Mouse (Mus musculus): ENCODE results near the gene Ehbp1l1.
A peak's percentile ranks its signal among the peaks of the same experiment; 100 is the strongest.

Gene Ehbp1l1

DNA sequence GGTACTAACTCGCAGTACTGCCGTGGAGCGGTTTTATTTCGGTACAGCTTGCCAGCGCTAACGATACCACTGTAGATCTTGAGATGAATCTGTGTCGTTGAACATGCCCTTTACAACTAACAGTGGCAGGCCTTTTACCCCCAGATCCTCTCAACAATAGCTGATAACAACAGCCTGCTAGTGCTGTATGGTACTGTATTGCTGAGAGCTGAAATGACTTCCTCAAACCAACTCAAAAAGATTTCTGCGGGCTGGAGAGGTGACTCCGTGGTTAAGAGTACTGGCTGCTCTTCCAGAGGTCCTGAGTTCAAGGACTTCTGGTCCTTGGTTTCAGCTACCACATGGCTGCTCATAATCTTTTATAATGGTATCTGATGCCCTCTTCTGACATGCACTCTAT, 8.2 kb upstream of the Ehbp1l1 start:
- DNase-seq (ENCODE audit: low read depth, low spot score): no peak

DNA sequence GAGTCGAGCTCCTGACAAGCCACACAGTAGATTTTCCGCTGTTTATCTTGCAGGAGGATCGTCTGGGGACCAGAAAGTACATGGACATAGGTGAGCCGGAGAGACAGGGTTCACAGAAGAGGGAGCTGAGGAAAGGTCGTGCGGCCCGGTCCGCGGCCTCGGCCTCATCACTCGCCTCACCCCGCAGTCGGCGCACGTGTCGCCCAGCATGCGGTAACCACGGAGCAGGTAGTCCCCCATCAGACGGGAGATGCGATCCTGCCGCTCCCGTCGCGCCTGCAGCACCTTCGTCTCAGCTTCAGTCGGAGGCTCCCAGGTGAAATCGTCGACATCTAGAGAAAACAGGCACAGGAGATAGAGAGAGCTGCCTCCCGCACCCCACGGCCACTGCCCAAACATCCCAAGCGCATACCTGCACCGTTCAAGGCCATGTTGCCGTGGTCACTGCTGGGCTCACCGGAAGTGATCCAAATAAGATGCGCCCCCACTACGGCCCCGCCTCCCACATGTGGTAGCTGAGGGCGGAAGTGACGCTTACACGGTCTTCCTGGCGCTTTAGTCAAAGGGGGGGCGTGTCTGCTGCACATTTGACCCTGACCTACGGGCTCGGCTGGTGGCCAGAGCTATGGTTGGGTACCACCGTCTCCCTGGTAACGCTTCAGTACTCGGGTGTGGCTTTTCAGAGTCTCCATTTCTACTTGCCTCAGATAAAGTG, 5.3 kb upstream of the Ehbp1l1 start:
- DNase-seq (ENCODE audit: low read depth, low spot score): peak; percentile 92

DNA sequence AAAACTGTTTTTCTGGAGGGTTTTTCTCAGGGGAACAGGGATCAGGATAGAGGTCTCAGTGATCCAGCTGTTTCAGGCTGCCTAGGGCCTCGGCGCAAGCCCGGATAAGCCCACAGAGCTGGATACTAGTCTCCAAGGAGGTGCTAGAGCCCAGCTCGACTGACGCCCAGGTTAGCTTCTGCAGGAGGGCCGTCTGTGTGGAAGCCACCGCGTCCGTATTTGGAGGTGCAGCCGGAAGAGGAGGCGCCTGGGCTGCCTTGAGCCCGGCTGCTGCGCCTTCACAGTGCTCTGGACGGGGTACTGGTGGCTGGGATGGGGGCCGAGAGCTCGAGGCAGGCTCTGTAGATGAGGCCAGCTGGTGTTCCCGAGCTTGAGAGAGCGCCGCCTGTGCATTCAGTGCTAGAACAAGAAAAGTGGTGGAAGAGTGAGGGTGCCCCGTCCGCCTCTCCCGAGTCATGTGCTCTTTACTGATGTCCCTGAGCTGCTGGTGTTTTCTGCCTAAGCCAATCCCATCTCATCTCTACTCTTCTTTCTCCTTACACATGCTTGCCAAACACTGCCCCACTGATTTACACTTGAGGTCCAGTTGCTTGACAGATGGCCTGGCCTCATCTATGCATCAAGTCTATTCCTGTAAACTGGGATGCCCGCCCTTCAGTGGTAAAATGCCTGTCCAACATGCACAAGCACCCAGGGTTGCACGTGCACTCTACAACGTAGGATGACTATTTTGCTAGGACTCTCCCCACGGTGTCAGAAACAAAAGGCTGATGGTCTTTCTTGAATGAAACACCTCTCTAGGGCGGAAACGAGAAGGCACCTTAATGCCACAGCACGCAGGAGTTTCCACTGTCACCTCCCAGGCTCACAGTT, 4.4 kb upstream of the Ehbp1l1 start:
- DNase-seq (ENCODE audit: low read depth, low spot score): no peak

DNA sequence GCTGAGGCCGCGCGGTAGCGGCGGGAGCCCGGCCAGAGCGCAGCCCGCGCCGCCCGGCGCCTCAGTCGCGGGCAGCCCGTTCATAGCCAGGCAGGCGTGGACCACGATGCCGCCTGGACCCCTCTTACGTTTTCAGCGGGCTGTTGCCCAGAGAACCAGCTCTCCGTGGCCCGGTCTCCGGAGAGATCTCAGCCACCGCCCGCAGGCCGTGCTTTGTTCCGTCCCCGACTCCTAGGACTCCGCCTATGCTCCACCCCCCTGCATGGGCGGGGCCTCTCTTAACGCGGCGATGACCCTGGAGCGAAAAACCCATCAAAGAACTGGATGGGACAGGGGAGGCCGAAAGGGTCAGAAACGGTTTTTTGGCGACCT, 3.3 kb upstream of the Ehbp1l1 start, which contains the start of gene Fam89b:
Gene Fam89b, minus strand, starts transcription at position 210 of the 372 bp plus-strand sequence.
- peak; percentile 62 for DNase-seq (ENCODE audit: low read depth, low spot score)

DNA sequence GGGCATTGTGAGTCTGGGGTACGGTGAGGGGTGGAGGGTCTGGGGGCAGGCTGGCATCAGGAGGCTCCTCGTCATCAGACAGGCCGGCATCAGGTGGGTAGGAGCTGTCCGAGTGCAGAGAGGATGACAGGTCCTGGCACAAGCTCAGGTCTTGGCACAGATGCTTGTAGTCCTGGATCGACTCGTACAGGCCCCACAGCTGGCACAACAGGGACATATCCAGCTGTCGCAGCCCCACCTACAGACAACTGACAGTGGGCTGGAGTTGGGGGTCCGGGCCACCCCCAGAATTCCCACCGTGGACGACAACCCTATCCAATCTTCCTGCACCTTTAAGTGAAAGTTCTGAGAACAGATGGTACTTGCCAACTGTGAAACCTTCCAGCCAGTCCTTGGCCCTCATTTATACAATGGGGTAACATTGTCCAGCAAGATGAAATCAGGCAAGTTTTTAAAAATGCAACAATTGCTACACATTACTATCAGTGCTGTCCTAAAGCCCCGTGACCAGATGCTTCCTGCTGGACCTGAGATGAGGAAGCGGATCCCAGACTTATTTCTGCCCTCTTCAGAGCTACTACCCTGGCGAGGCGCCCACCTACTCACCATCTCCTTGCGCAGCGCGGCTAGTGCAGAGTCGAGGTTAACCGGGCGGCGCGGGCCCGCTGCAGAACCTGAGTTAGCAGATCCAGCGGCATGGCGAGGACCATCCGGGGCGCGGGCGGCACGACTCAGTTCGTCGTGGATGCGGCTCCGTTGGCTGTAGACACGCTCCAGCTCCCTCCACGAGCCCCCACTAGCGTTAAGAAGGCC, 2.7 kb upstream of the Ehbp1l1 start:
- DNase-seq (ENCODE audit: low read depth, low spot score): no peak

DNA sequence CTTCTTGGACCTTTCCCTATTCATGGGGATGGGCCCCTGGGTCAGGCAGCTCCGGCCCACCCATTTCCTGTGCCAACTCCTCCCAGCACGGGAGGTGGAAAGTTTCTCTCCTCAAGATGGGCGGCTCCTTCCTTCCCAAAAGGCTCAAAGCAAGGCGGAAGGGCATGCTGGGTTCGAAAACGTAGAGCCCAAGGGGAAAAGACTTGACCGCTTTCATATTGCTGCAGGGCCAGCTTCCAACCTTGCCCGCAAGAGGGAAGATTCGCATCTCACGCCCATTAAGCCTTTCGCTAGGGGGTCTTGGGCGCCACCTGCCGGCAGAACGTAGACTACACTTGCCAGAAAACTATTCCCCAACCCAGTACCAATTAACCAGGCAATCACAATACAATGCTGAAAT, 1.6 kb upstream of the Ehbp1l1 start:
- peak; percentile 48 for DNase-seq (ENCODE audit: low read depth, low spot score)

DNA sequence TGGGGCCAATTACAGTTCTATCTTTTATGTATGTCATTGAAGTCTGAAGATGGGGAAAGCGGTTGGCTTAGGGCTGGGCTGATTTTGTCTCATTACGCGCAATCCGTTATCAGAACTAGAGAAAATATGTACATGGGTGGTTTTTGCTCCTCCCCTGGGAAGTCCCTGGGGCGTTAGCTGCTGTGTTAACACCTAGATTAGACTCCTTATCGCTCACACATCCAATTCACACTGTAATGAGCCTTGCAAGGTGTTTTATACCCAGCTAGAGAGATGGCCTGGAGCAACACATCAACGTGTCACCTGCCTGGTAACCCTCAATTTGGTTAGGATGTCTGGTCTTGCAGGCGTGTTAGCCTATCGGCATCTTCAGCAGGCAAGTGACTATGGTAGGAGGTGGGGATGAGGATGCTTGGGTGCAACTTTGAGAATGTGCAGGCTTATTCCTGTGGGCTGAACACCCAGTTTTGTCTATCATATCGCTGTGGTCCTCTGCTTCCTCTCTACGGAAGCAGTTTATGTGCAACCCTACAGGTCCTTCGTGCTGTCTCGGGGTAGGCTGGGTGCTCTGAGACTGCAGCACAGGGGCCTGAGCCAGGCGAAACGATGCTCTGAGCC, 953 bp upstream of the Ehbp1l1 start:
- no peak for DNase-seq (ENCODE audit: low read depth, low spot score)

DNA sequence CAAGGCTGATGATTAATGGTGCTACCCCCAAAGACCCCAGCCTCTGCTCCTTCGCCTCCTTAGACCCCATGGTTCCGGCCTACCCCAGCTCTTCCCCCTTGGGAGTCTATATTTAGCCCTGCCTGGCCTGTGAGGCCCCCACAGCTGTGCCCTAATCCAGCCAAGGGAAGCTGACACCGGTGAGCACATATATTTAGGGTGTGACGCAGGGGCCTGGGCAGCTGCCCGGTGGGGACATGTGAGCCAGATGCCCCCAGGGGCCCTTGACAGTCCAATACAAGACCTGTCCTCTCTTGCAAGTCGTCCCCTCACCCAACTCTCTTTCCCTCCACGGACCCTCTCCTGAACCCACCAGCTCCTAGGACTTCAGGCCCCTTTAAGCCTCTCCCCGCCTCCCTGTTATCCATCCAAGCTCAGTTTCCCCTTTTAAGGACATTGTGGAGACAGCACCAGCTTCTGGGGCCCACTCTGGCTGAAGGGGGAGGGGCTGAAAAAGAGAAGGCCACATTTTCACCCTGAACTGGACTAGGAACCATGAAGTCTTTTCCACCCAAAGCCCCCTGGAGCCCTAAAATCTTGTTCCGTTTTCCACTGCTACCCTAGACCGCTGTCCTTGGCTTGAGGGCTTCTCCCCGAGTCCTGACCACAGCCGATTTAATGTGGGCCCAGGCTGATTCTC, 949 bp downstream of the Ehbp1l1 start:
- DNase-seq (ENCODE audit: low read depth, low spot score): no peak

DNA sequence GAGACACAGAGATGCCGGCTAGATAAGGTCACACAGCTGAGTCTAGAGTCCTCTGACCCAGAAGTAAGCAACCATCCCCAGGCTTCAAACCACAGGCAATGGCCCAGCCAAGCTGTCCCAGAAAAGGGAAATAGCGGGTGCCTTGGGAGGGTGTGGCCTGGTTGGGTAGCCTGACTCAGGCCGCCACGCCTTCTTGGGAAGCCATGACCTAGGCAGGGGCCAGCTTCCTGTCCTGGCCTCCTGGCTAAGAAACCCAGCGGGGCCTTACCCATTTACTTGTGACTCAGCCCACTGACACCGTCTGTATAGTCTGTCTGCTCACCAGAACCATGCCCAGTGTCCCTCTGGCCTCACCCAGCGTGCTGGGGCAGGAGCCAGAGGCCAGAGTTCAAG, 1.6 kb downstream of the Ehbp1l1 start:
- DNase-seq (ENCODE audit: low read depth, low spot score): no peak

DNA sequence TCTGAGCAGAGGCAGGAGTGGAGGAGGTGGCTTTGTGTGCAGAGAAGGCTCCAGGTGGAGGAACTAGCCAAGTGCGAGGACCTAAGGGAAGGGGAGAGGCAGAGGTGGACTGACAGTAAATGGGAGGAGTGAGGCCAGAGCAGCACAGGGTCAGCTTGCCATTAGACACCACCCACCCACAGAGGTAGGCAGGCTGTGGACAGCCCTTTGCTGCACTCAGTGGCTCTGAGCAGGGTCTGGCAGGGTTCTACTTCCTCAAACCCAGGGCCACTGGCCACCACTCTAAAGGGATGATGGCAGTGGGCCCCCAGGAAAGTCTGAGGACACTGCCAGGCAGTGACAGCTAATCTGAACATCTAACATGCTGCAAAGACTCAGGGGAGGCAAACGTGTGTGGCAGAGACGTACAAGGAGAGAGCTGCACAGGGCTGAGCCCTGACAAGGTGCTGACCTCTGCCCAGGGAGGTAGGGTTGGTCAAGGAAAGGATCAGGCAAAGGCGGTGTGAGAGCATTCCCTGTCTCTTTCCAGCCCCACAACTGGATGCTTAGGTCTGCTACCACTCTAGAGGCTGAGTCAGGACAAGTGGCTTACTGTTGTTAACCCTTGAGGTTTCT, 2.1 kb downstream of the Ehbp1l1 start:
- no peak for DNase-seq (ENCODE audit: low read depth, low spot score)

DNA sequence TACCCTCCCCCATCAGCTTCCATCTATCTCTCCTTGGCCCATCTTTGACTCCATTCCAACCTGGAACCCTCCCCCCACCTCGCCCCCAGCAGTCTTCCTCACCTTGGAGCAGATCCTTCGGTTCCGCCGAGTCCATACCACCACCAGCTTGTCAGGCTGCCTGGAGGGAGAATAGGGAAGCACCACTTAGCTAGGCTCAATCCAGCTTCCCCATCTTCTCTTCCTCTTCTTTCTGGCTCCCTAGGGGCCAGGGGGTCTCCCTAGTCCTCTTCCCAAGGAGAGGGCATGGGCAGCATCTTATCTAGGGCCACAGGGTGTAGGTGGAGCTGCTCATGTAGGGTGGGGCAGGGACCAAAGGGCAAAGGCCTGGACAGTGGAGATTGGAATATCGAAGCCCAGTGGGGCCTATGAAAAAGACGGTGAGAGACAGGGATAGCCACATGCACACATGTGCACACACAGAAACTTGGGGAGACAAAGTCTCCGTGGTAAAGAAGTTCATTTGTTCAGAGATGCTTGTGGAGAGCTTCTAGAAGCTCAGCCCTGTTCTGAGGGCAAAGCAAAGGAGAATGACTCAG, 3.2 kb downstream of the Ehbp1l1 start:
- DNase-seq (ENCODE audit: low read depth, low spot score): no peak

DNA sequence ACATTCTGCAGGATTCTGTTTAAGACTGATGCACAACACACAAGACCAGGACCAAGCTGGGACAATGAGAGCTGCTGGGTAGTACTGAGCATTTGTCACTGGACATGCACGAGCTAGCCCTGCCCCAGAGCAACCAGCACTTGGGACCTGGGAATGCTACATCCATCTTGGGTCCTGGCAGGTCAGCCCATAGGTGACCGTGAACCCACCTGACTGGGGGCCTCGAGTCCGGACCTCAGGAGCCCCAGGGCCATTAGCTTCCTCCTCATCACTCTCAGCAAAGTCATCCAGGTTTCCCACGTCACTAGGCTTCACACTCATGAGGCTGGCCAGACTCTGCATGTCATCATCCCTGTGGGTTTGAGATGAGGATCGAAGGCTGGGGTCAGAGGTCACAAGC, 4.9 kb downstream of the Ehbp1l1 start:
- DNase-seq (ENCODE audit: low read depth, low spot score): no peak

DNA sequence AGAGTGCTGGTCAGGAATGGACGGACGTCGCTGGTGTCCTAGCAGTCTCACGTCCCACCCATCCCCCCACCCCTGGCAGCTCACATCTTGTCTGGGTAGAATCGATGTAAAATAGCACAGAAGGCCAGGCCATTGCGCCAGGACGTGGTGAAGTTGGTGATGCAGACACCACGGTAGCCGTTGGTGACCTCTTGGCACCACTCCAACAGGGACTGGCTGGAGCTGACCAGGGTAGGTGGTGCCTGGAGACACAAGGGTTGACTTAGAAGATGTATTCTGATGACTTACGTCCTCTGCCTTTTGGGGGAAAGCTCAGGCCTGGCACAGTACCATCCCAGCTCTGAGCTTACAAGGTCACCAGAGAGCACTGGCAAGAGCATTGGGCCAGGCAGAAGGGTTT, 9.2 kb downstream of the Ehbp1l1 start:
- no peak for DNase-seq (ENCODE audit: low read depth, low spot score)

DNA sequence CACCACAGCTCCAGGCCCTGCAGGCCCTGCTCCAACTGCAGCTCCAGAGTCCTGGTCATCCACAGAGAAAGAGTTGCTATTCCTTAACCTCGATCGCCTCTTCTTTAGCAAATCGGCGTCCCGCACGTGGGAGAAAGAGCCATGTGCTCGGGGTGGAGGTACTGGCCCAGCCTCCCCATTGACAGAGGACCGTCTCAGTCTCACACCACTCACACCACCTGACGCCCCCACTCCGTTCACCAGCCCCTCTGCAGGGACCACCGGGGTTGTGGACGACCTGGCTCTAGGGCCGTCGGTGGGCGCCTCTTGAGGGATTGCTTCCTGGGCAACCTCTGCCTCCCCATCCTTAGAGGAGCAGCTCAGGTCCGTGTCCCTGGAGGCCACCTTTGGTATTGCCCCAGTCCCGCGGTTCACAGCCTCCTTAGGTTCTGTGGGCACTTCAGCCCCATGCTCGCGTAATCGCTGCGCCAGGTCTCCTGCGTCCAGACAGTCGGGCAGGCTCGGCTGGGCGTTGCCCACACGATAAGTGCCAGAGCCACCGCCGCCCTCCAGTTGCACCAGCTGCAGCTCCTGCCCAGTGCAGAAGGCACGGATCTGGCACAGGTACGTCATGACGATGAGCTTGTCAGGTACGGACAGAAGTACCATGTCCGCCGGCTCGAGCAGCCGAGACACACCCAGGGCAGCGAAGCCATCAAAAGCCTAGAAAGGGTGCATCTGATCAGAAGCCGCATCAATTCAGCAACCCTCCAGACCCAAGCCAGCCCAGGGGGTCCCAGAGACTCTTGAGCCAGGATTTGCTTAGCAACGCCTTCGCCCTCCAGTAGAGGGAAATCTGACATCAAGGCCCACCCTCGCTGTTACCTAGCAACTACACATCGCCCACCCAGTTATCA, 10.1 kb downstream of the Ehbp1l1 start:
- no peak for DNase-seq (ENCODE audit: low read depth, low spot score)

DNA sequence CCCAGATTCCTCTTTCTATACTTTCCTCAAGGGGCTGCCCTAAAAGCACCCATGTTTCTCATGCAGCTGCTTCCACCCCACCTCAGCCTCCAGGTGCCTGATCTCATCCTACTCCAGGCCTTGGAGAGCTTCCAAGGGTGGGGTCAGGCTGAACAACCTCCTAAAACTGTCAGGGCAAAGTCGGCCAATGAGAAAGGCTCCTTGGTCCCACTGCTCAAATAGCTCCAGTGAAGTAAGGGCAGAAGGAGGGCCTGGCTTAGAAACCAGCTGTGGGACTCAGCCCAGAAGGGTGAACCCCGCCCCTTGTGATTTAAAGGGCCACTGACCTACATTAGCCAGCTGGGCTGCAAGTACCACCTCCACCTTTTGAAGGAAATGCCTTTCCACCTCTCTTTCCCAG, 12.4 kb downstream of the Ehbp1l1 start:
- no peak for DNase-seq (ENCODE audit: low read depth, low spot score)

DNA sequence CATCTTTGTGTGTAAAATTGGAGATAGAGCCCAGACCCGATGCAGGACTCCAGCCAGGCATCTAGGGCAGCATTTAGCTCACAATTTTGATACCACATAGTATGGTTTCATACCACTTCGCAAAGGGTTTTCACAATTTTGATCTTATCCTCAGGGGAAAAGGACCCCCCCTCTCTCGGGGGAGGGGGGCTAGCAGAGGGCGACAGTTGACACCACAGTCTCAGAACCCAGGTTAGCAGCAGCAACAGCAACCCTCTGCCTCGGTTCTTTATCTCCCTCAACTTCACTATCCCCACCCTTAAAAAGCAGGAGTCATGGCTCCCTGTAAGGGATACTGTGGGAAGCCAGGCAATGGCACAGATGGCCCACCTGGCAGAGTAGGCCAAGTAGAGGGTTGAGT, 12.9 kb downstream of the Ehbp1l1 start:
- no peak for DNase-seq (ENCODE audit: low read depth, low spot score)

DNA sequence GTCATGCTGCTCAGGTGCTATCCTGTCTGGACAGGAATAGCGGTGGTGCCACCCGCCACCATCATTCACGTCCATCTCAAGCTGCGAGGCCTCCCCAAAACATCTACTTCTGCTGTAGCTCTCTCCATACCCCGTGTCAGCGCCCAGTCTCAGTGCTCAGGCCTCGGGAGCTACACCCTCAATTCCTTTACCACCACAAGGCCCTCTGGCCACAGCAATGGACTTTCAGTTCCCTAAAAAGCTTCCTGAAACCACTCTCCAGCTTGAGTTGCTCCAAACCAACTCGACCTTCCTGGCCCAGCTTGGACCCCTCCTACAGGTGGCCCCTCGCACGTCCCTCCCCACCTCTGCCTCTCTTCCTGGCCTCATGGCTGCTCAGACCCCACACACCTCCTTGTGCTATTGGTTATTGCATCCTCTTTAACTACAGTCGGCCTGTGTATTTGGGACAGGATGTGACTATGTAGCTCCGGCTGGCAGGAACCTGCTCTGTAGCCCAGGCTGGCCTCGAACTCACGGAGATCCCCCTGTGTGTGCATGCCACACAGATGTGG, 14.1 kb downstream of the Ehbp1l1 start:
- no peak for DNase-seq (ENCODE audit: low read depth, low spot score)

DNA sequence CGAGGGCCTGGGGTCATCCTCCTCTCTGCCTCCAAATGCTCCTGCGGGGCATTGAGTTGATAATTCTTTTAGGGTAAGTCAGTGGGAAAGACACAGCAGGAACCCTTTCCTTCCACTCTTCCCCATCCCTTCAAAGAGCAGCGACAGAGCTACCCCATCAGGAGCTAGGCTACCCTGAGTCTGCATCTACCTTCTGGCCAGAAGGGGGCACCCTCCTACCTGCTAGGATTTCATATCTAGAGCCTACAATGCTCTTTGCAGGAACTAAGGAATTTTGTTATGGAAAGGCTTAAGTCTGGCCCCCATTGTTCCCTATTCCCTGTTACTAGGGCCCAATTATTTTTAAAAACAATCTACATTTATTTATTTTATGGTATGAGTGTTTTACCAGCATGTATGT, 14.9 kb downstream of the Ehbp1l1 start:
- DNase-seq (ENCODE audit: low read depth, low spot score): no peak

DNA sequence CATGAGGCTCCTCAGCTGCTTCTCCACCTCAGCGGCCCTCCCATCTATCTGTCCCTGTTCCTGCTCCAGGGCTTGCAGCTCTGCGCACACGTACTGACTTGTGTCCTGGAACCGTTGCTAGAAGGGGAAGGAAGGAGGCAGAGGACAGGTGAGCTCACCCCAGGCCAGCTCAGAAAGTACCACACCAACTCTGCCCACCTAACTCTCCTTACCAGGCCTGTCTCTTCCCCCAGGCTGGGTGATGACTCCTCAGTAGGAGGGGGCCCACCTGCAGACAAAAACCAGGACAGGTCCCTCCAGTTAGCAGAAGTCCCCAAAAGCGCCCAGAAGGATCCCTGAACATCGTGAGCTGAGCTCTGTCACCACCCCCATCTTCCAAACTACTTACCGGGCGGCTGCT, 15.5 kb downstream of the Ehbp1l1 start:
- no peak for DNase-seq (ENCODE audit: low read depth, low spot score)

Data from telencephalon, adult 2 months (tissue).